ENCODE assay signal across 8 mouse cellular contexts in the genomic region with DNA sequence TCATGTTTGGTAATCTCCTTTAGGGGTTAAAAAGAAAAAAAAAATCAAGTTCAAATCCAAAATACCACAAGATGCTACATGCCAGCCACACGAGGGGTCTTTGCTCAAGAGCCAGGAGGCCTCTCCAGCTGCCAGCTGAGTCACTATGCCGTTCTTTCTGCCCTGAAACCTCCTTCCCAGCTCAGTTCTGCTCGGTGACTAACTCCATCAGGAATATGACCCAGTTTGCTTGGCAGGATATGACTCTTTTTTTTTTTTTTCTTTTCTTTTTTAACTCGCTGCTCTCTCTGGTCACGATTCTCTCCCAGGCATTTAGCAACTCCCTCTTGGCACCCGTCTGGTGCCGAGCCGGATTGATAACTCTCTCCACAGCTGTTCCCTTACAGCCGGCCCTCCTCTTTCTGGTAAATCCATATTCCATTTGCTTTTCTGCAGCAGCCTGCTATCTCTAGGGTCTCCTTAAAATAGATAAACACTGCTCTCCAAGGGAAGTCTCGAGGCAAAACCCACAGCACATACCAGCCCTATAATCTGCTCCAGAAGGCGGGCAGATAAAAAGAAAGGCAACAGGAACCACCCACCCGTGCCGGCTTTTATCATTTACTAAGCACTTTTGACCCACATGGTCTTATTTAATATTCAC. TPM values are rescaled to one million over a fixed set of nuclear protein-coding genes. Genes with fewer than 3 reads are reported as not detected.
DNase-seq lines count a peak whose midpoint lies in the region; ATAC-seq and TF ChIP-seq lines count a peak whose summit lies in the region.

No protein-coding gene starts in this region.

- H3K4me3 ChIP-seq in embryonic facial prominence, embryonic 15.5 days (replicated peaks), result no peak overlapping the region
- no peak overlapping the region for H3K4me3 ChIP-seq in liver, adult 2 months (ENCODE audit: insufficient read depth, low read depth, low read length)
- no peak overlapping the region for H3K4me3 ChIP-seq in midbrain, embryonic 16.5 days (ENCODE audit: low read depth, low read length)

- peak; percentile 66 for DNase-seq in urinary bladder, postnatal 4 days (ENCODE audit: low spot score in 2 of 2)
- no peak for DNase-seq in urinary bladder, postnatal 10 days (ENCODE audit: low spot score)
- peak; percentile 71 to 74 for DNase-seq in heart, adult 9 months (ENCODE audit: low spot score in 2 of 2)
- DNase-seq in kidney, postnatal 14 days, result peak; percentile 30
- DNase-seq in liver, adult 2 months (ENCODE audit: extremely low read depth, low read depth, low spot score), result peak; percentile 91
- no peak for DNase-seq in spleen, adult 12 weeks (ENCODE audit: low spot score)

- H3K36me3 ChIP-seq in embryonic facial prominence, embryonic 15.5 days, result no peaks in the 10 kb centered on the region
- no peaks in the 10 kb centered on the region for H3K36me3 ChIP-seq in liver, adult 2 months (ENCODE audit: control insufficient read depth, insufficient read depth, low read length)
- no peaks in the 10 kb centered on the region for H3K36me3 ChIP-seq in midbrain, embryonic 16.5 days (ENCODE audit: control insufficient read depth, insufficient read depth, low read length)

- H3K79me2 ChIP-seq in liver, adult 2 months (ENCODE audit: control insufficient read depth, insufficient read depth, low read length), result no peaks in the 10 kb centered on the region

- no peak overlapping the region for H3K9ac ChIP-seq in embryonic facial prominence, embryonic 15.5 days
- no peak overlapping the region for H3K9ac ChIP-seq in liver, adult 2 months (ENCODE audit: low read depth, low read length)
- H3K9ac ChIP-seq in midbrain, embryonic 16.5 days (ENCODE audit: low read depth, low read length), result no peak overlapping the region

- H3K4me1 ChIP-seq in embryonic facial prominence, embryonic 15.5 days, result peaks cover 57% of the 10 kb centered on the region
- peaks cover 22% of the 10 kb centered on the region for H3K4me1 ChIP-seq in liver, adult 2 months (ENCODE audit: control insufficient read depth, insufficient read depth, low read length)
- peaks cover 13% of the 10 kb centered on the region for H3K4me1 ChIP-seq in midbrain, embryonic 16.5 days (ENCODE audit: control insufficient read depth, insufficient read depth, low read length)

- TF ChIP-seq POLR2A in liver, adult 2 months (IDR thresholded peaks at IDR 0.05; ENCODE audit: extremely low read depth, insufficient read depth, low read length), result no peak

- H3K4me2 ChIP-seq in embryonic facial prominence, embryonic 15.5 days (replicated peaks), result peak overlapping the region; percentile 23
- H3K4me2 ChIP-seq in midbrain, embryonic 16.5 days (ENCODE audit: low read length), result no peak overlapping the region

- no peaks in the 10 kb centered on the region for H3K9me3 ChIP-seq in embryonic facial prominence, embryonic 15.5 days (replicated peaks)
- H3K9me3 ChIP-seq in midbrain, embryonic 16.5 days (replicated peaks; ENCODE audit: control insufficient read depth, low read length, poor library complexity, severe bottlenecking), result no peaks in the 10 kb centered on the region

- peak overlapping the region; percentile 87 for H3K27ac ChIP-seq in embryonic facial prominence, embryonic 15.5 days (replicated peaks)
- H3K27ac ChIP-seq in liver, adult 2 months (replicated peaks; ENCODE audit: insufficient read depth, low read depth, low read length), result peak overlapping the region; percentile 45
- H3K27ac ChIP-seq in midbrain, embryonic 16.5 days (ENCODE audit: low read length), result peak overlapping the region; percentile 50

- no peak for TF ChIP-seq CTCF in liver, adult 2 months (IDR thresholded peaks at IDR 0.05; ENCODE audit: low read depth, low read length)

- peak; percentile 77 for ATAC-seq in embryonic facial prominence, embryonic 15.5 days (ENCODE audit: insufficient number of reproducible peaks, low FRiP score, low TSS enrichment, low read depth)
- ATAC-seq in midbrain, embryonic 16.5 days, result peak; percentile 66

- 5% methylated on average over 13 of the region's 13 CpGs for WGBS in embryonic facial prominence, embryonic 15.5 days
- 8% methylated on average over 13 of the region's 13 CpGs for WGBS in liver, adult 2 months
- 15% methylated on average over 13 of the region's 13 CpGs for WGBS in midbrain, embryonic 16.5 days

- H3K27me3 ChIP-seq in embryonic facial prominence, embryonic 15.5 days, result no peaks in the 10 kb centered on the region
- no peaks in the 10 kb centered on the region for H3K27me3 ChIP-seq in liver, adult 2 months (ENCODE audit: control insufficient read depth, insufficient read depth, low read length)
- H3K27me3 ChIP-seq in midbrain, embryonic 16.5 days (ENCODE audit: control insufficient read depth, insufficient read depth, low read depth, low read length), result no peaks in the 10 kb centered on the region

RNA-seq across cellular contexts. Expression of a gene that starts 29.1 kb away (rescaled TPM):
- polyA plus RNA-seq in embryonic facial prominence, embryonic 15.5 days (2015; fragmentation: Nextera tagmentation; extraction: Ambion mirVana), result 1.6 and 2.3 TPM in 2 replicates
- total RNA-seq in liver, adult 2 months (2014; rRNA removed), result not detected in 2 replicates
- not detected in 2 replicates for polyA plus RNA-seq in liver, adult 2 months (2012; rRNA removed)
- 5.7 and 6.7 TPM in 2 replicates for polyA plus RNA-seq in midbrain, embryonic 16.5 days (2015; fragmentation: Nextera tagmentation; extraction: Ambion mirVana)

RNA-seq across cellular contexts. Expression of a gene that starts 36.7 kb away (rescaled TPM):
- polyA plus RNA-seq in embryonic facial prominence, embryonic 15.5 days (2015; fragmentation: Nextera tagmentation; extraction: Ambion mirVana), result 13.7 and 15.8 TPM in 2 replicates
- total RNA-seq in liver, adult 2 months (2014; rRNA removed), result 3.9 and 4.2 TPM in 2 replicates
- 1.5 and 2.0 TPM in 2 replicates for polyA plus RNA-seq in liver, adult 2 months (2012; rRNA removed)
- polyA plus RNA-seq in midbrain, embryonic 16.5 days (2015; fragmentation: Nextera tagmentation; extraction: Ambion mirVana), result 40.2 and 40.7 TPM in 2 replicates

Comparison
In these comparisons a context has a peak if more than half of its experiments do, and no peak if none do; other contexts are left out.
1. DNase-seq: peak in urinary bladder, postnatal 4 days (2 of 2), heart, adult 9 months (2 of 2), kidney, postnatal 14 days (single experiment) and liver, adult 2 months (single experiment); none in urinary bladder, postnatal 10 days (single experiment) and spleen, adult 12 weeks (single experiment).
2. Peak in every context shown above with its lines, with median percentiles within 50 percentile points of each other: H3K27ac ChIP-seq.